Mouse (Mus musculus): ENCODE results near the gene Senp7. TPM values are rescaled to one million over a fixed set of nuclear protein-coding genes. Genes with fewer than 3 reads are reported as not detected.
A peak's percentile ranks its signal among the peaks of the same experiment; 100 is the strongest.

Gene Senp7
- polyA plus RNA-seq, 1 experiment, result 25.1 TPM

- Histone ChIP-seq H3K4me1 (ENCODE audit: control insufficient read depth, insufficient read depth, low read length) (no peaks in the 10 kb centered on the region), H3K27ac (ENCODE audit: insufficient read depth, low read length) (no peak overlapping the region), H3K4me3 (ENCODE audit: insufficient read depth, low read length) (no peak overlapping the region)
- TF ChIP-seq POLR2A (IDR thresholded peaks at IDR 0.05; ENCODE audit: extremely low read depth, insufficient read depth, low read length) (no peak), CTCF (IDR thresholded peaks at IDR 0.05; ENCODE audit: extremely low read depth, insufficient read depth, low read length) (peak; percentile 47)
Measured at GRCm38 (mm10) chr16:56175867-56176581, 127.9 kb downstream of the Senp7 start.

- H3K4me3 ChIP-seq (ENCODE audit: insufficient read depth, low read length), result no peak overlapping the region
- H3K27ac ChIP-seq (ENCODE audit: insufficient read depth, low read length), result no peak overlapping the region
- no peaks in the 10 kb centered on the region for H3K4me1 ChIP-seq (ENCODE audit: control insufficient read depth, insufficient read depth, low read length)
- TF ChIP-seq POLR2A (IDR thresholded peaks at IDR 0.05; ENCODE audit: extremely low read depth, insufficient read depth, low read length) (no peak), CTCF (IDR thresholded peaks at IDR 0.05; ENCODE audit: extremely low read depth, insufficient read depth, low read length) (no peak)
Measured at GRCm38 (mm10) chr16:56186863-56187262, 138.7 kb downstream of the Senp7 start.

- Histone ChIP-seq H3K27ac (ENCODE audit: insufficient read depth, low read length) (no peak overlapping the region), H3K4me1 (ENCODE audit: control insufficient read depth, insufficient read depth, low read length) (no peaks in the 10 kb centered on the region), H3K4me3 (ENCODE audit: insufficient read depth, low read length) (no peak overlapping the region)
- TF ChIP-seq POLR2A (IDR thresholded peaks at IDR 0.05; ENCODE audit: extremely low read depth, insufficient read depth, low read length) (no peak), CTCF (IDR thresholded peaks at IDR 0.05; ENCODE audit: extremely low read depth, insufficient read depth, low read length) (no peak)
Measured at GRCm38 (mm10) chr16:56188198-56188597, 140.1 kb downstream of the Senp7 start.

- Histone ChIP-seq H3K4me3 (ENCODE audit: insufficient read depth, low read length) (no peak within 1 kb of the TSS), H3K27ac (ENCODE audit: insufficient read depth, low read length) (no peak within 1 kb of the TSS), H3K4me1 (ENCODE audit: control insufficient read depth, insufficient read depth, low read length) (no peaks in the 10 kb centered on the region)
- TF ChIP-seq CTCF (IDR thresholded peaks at IDR 0.05; ENCODE audit: extremely low read depth, insufficient read depth, low read length) (no peak), POLR2A (IDR thresholded peaks at IDR 0.05; ENCODE audit: extremely low read depth, insufficient read depth, low read length) (no peak)
Measured at GRCm38 (mm10) chr16:56204051-56204450, 155.9 kb downstream of the Senp7 start, which contains the start of gene Impg2. Gene Impg2 (plus strand): TSS chr16:56204313.

- Histone ChIP-seq H3K4me3 (ENCODE audit: insufficient read depth, low read length) (no peak overlapping the region), H3K27ac (ENCODE audit: insufficient read depth, low read length) (no peak overlapping the region), H3K4me1 (ENCODE audit: control insufficient read depth, insufficient read depth, low read length) (no peaks in the 10 kb centered on the region)
- TF ChIP-seq CTCF (IDR thresholded peaks at IDR 0.05; ENCODE audit: extremely low read depth, insufficient read depth, low read length), result no peak
- TF ChIP-seq POLR2A (IDR thresholded peaks at IDR 0.05; ENCODE audit: extremely low read depth, insufficient read depth, low read length), result no peak
Measured at GRCm38 (mm10) chr16:56212740-56213139, 164.6 kb downstream of the Senp7 start.

- TF ChIP-seq CTCF (IDR thresholded peaks at IDR 0.05; ENCODE audit: extremely low read depth, insufficient read depth, low read length), result no peak
- no peak for TF ChIP-seq POLR2A (IDR thresholded peaks at IDR 0.05; ENCODE audit: extremely low read depth, insufficient read depth, low read length)
Measured at GRCm38 (mm10) chr16:56227686-56228085, 179.5 kb downstream of the Senp7 start.

GRCm38 (mm10) chr16:56229455-56229854, 181.3 kb downstream of the Senp7 start:
- TF ChIP-seq POLR2A (IDR thresholded peaks at IDR 0.05; ENCODE audit: extremely low read depth, insufficient read depth, low read length) (no peak), CTCF (IDR thresholded peaks at IDR 0.05; ENCODE audit: extremely low read depth, insufficient read depth, low read length) (no peak)
- H3K27ac ChIP-seq (ENCODE audit: insufficient read depth, low read length), result no peak overlapping the region
- H3K4me1 ChIP-seq (ENCODE audit: control insufficient read depth, insufficient read depth, low read length), result no peaks in the 10 kb centered on the region
- H3K4me3 ChIP-seq (ENCODE audit: insufficient read depth, low read length), result no peak overlapping the region

More at GRCm38 (mm10) chr16:56227686-56228085, 179.5 kb downstream of the Senp7 start:
- no peak overlapping the region for H3K27ac ChIP-seq (ENCODE audit: insufficient read depth, low read length)
- H3K4me3 ChIP-seq (ENCODE audit: insufficient read depth, low read length), result no peak overlapping the region
- H3K4me1 ChIP-seq (ENCODE audit: control insufficient read depth, insufficient read depth, low read length), result no peaks in the 10 kb centered on the region

- TF ChIP-seq CTCF (IDR thresholded peaks at IDR 0.05; ENCODE audit: extremely low read depth, insufficient read depth, low read length), result no peak
- no peak for TF ChIP-seq POLR2A (IDR thresholded peaks at IDR 0.05; ENCODE audit: extremely low read depth, insufficient read depth, low read length)
- Histone ChIP-seq H3K4me3 (ENCODE audit: insufficient read depth, low read length) (no peak overlapping the region), H3K4me1 (ENCODE audit: control insufficient read depth, insufficient read depth, low read length) (no peaks in the 10 kb centered on the region), H3K27ac (ENCODE audit: insufficient read depth, low read length) (no peak overlapping the region)
Measured at GRCm38 (mm10) chr16:56231300-56231699, 183.2 kb downstream of the Senp7 start.

- H3K4me3 ChIP-seq (ENCODE audit: insufficient read depth, low read length), result no peak overlapping the region
- TF ChIP-seq CTCF (IDR thresholded peaks at IDR 0.05; ENCODE audit: extremely low read depth, insufficient read depth, low read length) (no peak), POLR2A (IDR thresholded peaks at IDR 0.05; ENCODE audit: extremely low read depth, insufficient read depth, low read length) (no peak)
- no peaks in the 10 kb centered on the region for H3K4me1 ChIP-seq (ENCODE audit: control insufficient read depth, insufficient read depth, low read length)
- H3K27ac ChIP-seq (ENCODE audit: insufficient read depth, low read length), result no peak overlapping the region
Measured at GRCm38 (mm10) chr16:56232736-56233135, 184.6 kb downstream of the Senp7 start.

Other genes starting within 250 kb of the Senp7 start
- 5.1 and 5.4 TPM in 2 replicates for gene Nfkbiz, start 209.4 kb upstream of the Senp7 start, polyA plus RNA-seq (2012; rRNA removed)
- 7.5 and 8.0 TPM in 2 replicates for gene Nxpe3, start 153.1 kb upstream of the Senp7 start, polyA plus RNA-seq (2012; rRNA removed)
- 7.9 and 8.3 TPM in 2 replicates for gene Cep97, start 113.5 kb upstream of the Senp7 start, polyA plus RNA-seq (2012; rRNA removed)
- 435 and 439 TPM in 2 replicates for gene Rpl24, start 82.1 kb upstream of the Senp7 start, polyA plus RNA-seq (2012; rRNA removed)
- gene Zbtb11, start 74.5 kb upstream of the Senp7 start, polyA plus RNA-seq (2012; rRNA removed), result 25.8 and 26.7 TPM in 2 replicates
- gene Pcnp, start 18.6 kb upstream of the Senp7 start, polyA plus RNA-seq (2012; rRNA removed), result 129 and 130 TPM in 2 replicates
- gene Trmt10c, start 10.5 kb upstream of the Senp7 start, polyA plus RNA-seq (2012; rRNA removed), result 5.7 and 6.0 TPM in 2 replicates
- 0.45 and 0.65 TPM in 2 replicates for gene Impg2, start 156.0 kb downstream of the Senp7 start, polyA plus RNA-seq (2012; rRNA removed)